Mouse (Mus musculus) liver, adult 2 months (tissue): ENCODE measurements around the gene Cenpe.

ENCODE experiments used
- CTCF ChIP-seq: fragments of 200-500 bp; IDR thresholded peaks from 2 replicates; pipeline ENCODE4 v1.5.1; 2011; ENCODE audit warnings: low read depth, low read length, control low read depth
- POLR2A ChIP-seq: fragments of 200-500 bp; IDR thresholded peaks from 2 replicates; pipeline ENCODE4 v1.6.1; 2011; ENCODE audit warnings: low read length, control low read depth; ENCODE audit not compliant: insufficient read depth; ENCODE audit errors: extremely low read depth

GRCm38 (mm10) chr3:135288138-135288750, 75.9 kb downstream of the Cenpe start:
- TF ChIP-seq CTCF (no peak), POLR2A (no peak)
